Mouse (Mus musculus) stomach, embryonic 15.5 days (tissue): ENCODE measurements around the gene Sft2d1. TPM values are rescaled to one million over a fixed set of nuclear protein-coding genes. Genes with fewer than 3 reads are reported as not detected.
"Not testable (repeated sequence)": the region's sequence is repeated elsewhere in the genome, so short reads cannot be mapped to it uniquely, and the experiment has no call there.

Experiments used
- ATAC-seq: fragments of 200-750 bp; cut with Nextera tagmentation; 2 replicates; pipeline ENCODE4 v1.8.0; 2017; ENCODE audit warnings: low read depth, moderate number of reproducible peaks, moderate TSS enrichment; ENCODE audit not compliant: insufficient read depth, low FRiP score
- H3K27ac ChIP-seq: fragments of 300-500 bp; sonication (generic); 2 replicates; pipeline ENCODE4 v1.5.1; 2015; ENCODE audit warnings: mild to moderate bottlenecking, inconsistent platforms
- H3K27me3 ChIP-seq: fragments of 300-500 bp; sonication (generic); replicated peaks from 2 replicates; pipeline ENCODE4 v1.6.1; 2015; ENCODE audit warnings: inconsistent platforms
- H3K36me3 ChIP-seq: fragments of 300-500 bp; sonication (generic); 2 replicates; pipeline ENCODE4 v1.6.1; 2015; ENCODE audit warnings: inconsistent platforms
- H3K4me1 ChIP-seq: fragments of 300-500 bp; sonication (generic); 2 replicates; pipeline ENCODE4 v1.6.1; 2015; ENCODE audit warnings: inconsistent platforms
- H3K4me2 ChIP-seq: fragments of 300-500 bp; sonication (generic); 2 replicates; pipeline ENCODE4 v1.6.1; 2015; ENCODE audit warnings: mild to moderate bottlenecking, inconsistent platforms
- H3K4me3 ChIP-seq: fragments of 300-500 bp; sonication (generic); replicated peaks from 2 replicates; pipeline ENCODE4 v1.5.1; 2015; ENCODE audit warnings: inconsistent platforms
- H3K9ac ChIP-seq: fragments of 300-500 bp; sonication (generic); 2 replicates; pipeline ENCODE4 v1.6.1; 2015; ENCODE audit warnings: inconsistent platforms
- H3K9me3 ChIP-seq: fragments of 300-500 bp; sonication (generic); 2 replicates; pipeline ENCODE4 v1.6.1; 2016; ENCODE audit warnings: inconsistent platforms
- WGBS: fragments of 180-500 bp; shearing (Covaris S2); methylation state at CpG from one replicate; pipeline ENCODE4 v1.1.7; 2015; 5-methylcytosine and 5-hydroxymethylcytosine counted together
- polyA plus RNA-seq: library from polyadenylated mRNA; unstranded; fragments of >200 nt; fragmentation: Nextera tagmentation; extraction: Ambion mirVana; gene quantifications from 2 replicates; pipeline ENCODE4 v1.2.1, GENCODE M21; 2015

The Sft2d1 gene
- polyA plus RNA-seq: 72.2 and 75.6 TPM in 2 replicates

- Histone ChIP-seq H3K9me3 (no peaks in the 10 kb centered on the region), H3K27ac (peak within 1 kb of the TSS; percentile 68; the same call in 1 of the 2 replicates), H3K36me3 (no peaks in the 10 kb centered on the region), H3K27me3 (no peaks in the 10 kb centered on the region), H3K9ac (peak within 1 kb of the TSS; percentile 79), H3K4me2 (peak within 1 kb of the TSS; percentile 67), H3K4me3 (peak within 1 kb of the TSS; percentile 87), H3K4me1 (peaks cover 10% of the 10 kb centered on the region)
- peak; percentile 95 for ATAC-seq
- under 1% methylated on average over 51 of the region's 54 CpGs for WGBS
Measured at GRCm38 (mm10) chr17:8310838-8311614, at the start of gene Sft2d1. Sft2d1 (plus strand) TSS chr17:8311102.

GRCm38 (mm10) chr17:8264638-8265037 lies 46.3 kb upstream of the Sft2d1 start:
- not testable (repeated sequence) for H3K4me1 ChIP-seq, H3K27me3 ChIP-seq, H3K4me3 ChIP-seq, ATAC-seq, H3K27ac ChIP-seq, H3K4me2 ChIP-seq, H3K36me3 ChIP-seq, H3K9ac ChIP-seq, H3K9me3 ChIP-seq
- WGBS: 9% methylated on average over 7 of the region's 7 CpGs

- Histone ChIP-seq H3K9me3 (no peaks in the 10 kb centered on the region), H3K4me3 (no peak overlapping the region), H3K27me3 (no peaks in the 10 kb centered on the region), H3K4me2 (no peak overlapping the region), H3K9ac (no peak overlapping the region), H3K27ac (no peak overlapping the region), H3K4me1 (no peaks in the 10 kb centered on the region), H3K36me3 (no peaks in the 10 kb centered on the region)
- 43% methylated on average over 6 of the region's 6 CpGs for WGBS
- no peak for ATAC-seq
Measured at GRCm38 (mm10) chr17:8272054-8272749, 38.7 kb upstream of the Sft2d1 start.

- Histone ChIP-seq H3K9ac (no peak overlapping the region), H3K9me3 (no peaks in the 10 kb centered on the region), H3K4me3 (no peak overlapping the region), H3K27me3 (no peaks in the 10 kb centered on the region), H3K27ac (no peak overlapping the region), H3K36me3 (no peaks in the 10 kb centered on the region), H3K4me1 (no peaks in the 10 kb centered on the region), H3K4me2 (no peak overlapping the region)
- ATAC-seq: no peak
- 42% methylated on average over 6 of the region's 6 CpGs for whole genome bisulfite sequencing
Measured at GRCm38 (mm10) chr17:8272951-8273350, 38.0 kb upstream of the Sft2d1 start.

- Histone ChIP-seq H3K27me3 (no peaks in the 10 kb centered on the region), H3K36me3 (no peaks in the 10 kb centered on the region), H3K4me1 (no peaks in the 10 kb centered on the region), H3K4me2 (no peak overlapping the region), H3K9ac (no peak overlapping the region), H3K27ac (no peak overlapping the region), H3K9me3 (no peaks in the 10 kb centered on the region), H3K4me3 (no peak overlapping the region)
- WGBS: 86% methylated on average over 4 of the region's 4 CpGs
- ATAC-seq: no peak; the same call in 1 of the 2 replicates
Measured at GRCm38 (mm10) chr17:8276071-8276470, 34.8 kb upstream of the Sft2d1 start.

GRCm38 (mm10) chr17:8276680-8277079 lies 34.2 kb upstream of the Sft2d1 start:
- Histone ChIP-seq H3K36me3 (no peaks in the 10 kb centered on the region), H3K4me1 (no peaks in the 10 kb centered on the region), H3K27ac (no peak overlapping the region), H3K27me3 (no peaks in the 10 kb centered on the region), H3K4me3 (no peak overlapping the region), H3K9me3 (no peaks in the 10 kb centered on the region), H3K9ac (no peak overlapping the region), H3K4me2 (no peak overlapping the region)
- 71% methylated on average over 7 of the region's 7 CpGs for WGBS
- ATAC-seq: no peak

GRCm38 (mm10) chr17:8277266-8277665 lies 33.6 kb upstream of the Sft2d1 start:
- H3K9ac ChIP-seq: no peak overlapping the region
- H3K4me2 ChIP-seq: no peak overlapping the region
- WGBS: 78% methylated on average over 3 of the region's 3 CpGs
- no peaks in the 10 kb centered on the region for H3K27me3 ChIP-seq
- no peaks in the 10 kb centered on the region for H3K9me3 ChIP-seq
- H3K27ac ChIP-seq: no peak overlapping the region
- H3K36me3 ChIP-seq: no peaks in the 10 kb centered on the region
- ATAC-seq: no peak
- H3K4me3 ChIP-seq: no peak overlapping the region
- H3K4me1 ChIP-seq: no peaks in the 10 kb centered on the region

- ATAC-seq: no peak
Measured at GRCm38 (mm10) chr17:8278356-8278755, 32.5 kb upstream of the Sft2d1 start.

GRCm38 (mm10) chr17:8282821-8283525 lies 27.9 kb upstream of the Sft2d1 start, which contains the start of gene Mpc1:
Mpc1 (plus strand) TSS chr17:8282904.
- peak within 1 kb of the TSS; percentile 72 for H3K9ac ChIP-seq
- peaks cover 12% of the 10 kb centered on the region; the same call in 1 of the 2 replicates for H3K4me1 ChIP-seq
- peak; percentile 60 for ATAC-seq
- H3K9me3 ChIP-seq: no peaks in the 10 kb centered on the region
- H3K4me2 ChIP-seq: peak within 1 kb of the TSS; percentile 98
- H3K27ac ChIP-seq: peak within 1 kb of the TSS; percentile 95
- peak within 1 kb of the TSS; percentile 83 for H3K4me3 ChIP-seq
- no peaks in the 10 kb centered on the region for H3K27me3 ChIP-seq
- H3K36me3 ChIP-seq: no peaks in the 10 kb centered on the region
- WGBS: under 1% methylated on average over 34 of the region's 35 CpGs

More at GRCm38 (mm10) chr17:8278356-8278755, 32.5 kb upstream of the Sft2d1 start:
- Histone ChIP-seq H3K27me3 (no peaks in the 10 kb centered on the region), H3K4me1 (0 out of 2 replicates have a peak, but pooled peaks cover 2% of the 10 kb centered on the region), H3K9ac (no peak overlapping the region), H3K36me3 (no peaks in the 10 kb centered on the region), H3K4me3 (no peak overlapping the region), H3K4me2 (no peak overlapping the region), H3K27ac (no peak overlapping the region), H3K9me3 (no peaks in the 10 kb centered on the region)
- WGBS: 62% methylated on average over 3 of the region's 3 CpGs

- H3K9ac ChIP-seq: peak overlapping the region; percentile 72
- peak overlapping the region; percentile 95 for H3K27ac ChIP-seq
- under 1% methylated on average over 77 of the region's 77 CpGs for WGBS
- H3K4me3 ChIP-seq: peak overlapping the region; percentile 83
- peak overlapping the region; percentile 98 for H3K4me2 ChIP-seq
- no peaks in the 10 kb centered on the region for H3K36me3 ChIP-seq
- ATAC-seq: peak; percentile 97
- no peaks in the 10 kb centered on the region for H3K9me3 ChIP-seq
- no peaks in the 10 kb centered on the region for H3K27me3 ChIP-seq
- H3K4me1 ChIP-seq: peaks cover 12% of the 10 kb centered on the region; the same call in 1 of the 2 replicates
Measured at GRCm38 (mm10) chr17:8283526-8284253, 27.2 kb upstream of the Sft2d1 start.

GRCm38 (mm10) chr17:8284254-8284661 lies 26.6 kb upstream of the Sft2d1 start:
- Histone ChIP-seq H3K27ac (peak overlapping the region; percentile 84), H3K9ac (peak overlapping the region; percentile 72), H3K36me3 (no peaks in the 10 kb centered on the region), H3K9me3 (no peaks in the 10 kb centered on the region), H3K4me1 (peaks cover 12% of the 10 kb centered on the region; the same call in 1 of the 2 replicates), H3K27me3 (no peaks in the 10 kb centered on the region), H3K4me2 (peak overlapping the region; percentile 98), H3K4me3 (peak overlapping the region; percentile 83)
- ATAC-seq: peak; percentile 3
- under 1% methylated on average over 32 of the region's 32 CpGs for WGBS
